Mouse (Mus musculus) myocyte (in vitro differentiated cells): ENCODE measurements around the gene Pate1.

Source experiments
- CEBPB ChIP-seq: IDR thresholded peaks from 2 replicates; pipeline ENCODE4 v1.6.1; 2011; ENCODE audit warnings: mild to moderate bottlenecking, moderate library complexity; ENCODE audit not compliant: poor library complexity, insufficient read depth, severe bottlenecking
- E2F4 ChIP-seq: IDR thresholded peaks from one replicate; pipeline ENCODE4 v1.6.1; 2011; ENCODE audit warnings: mild to moderate bottlenecking, control low read depth, moderate library complexity; ENCODE audit not compliant: insufficient read depth
- MAX ChIP-seq: IDR thresholded peaks from one replicate; pipeline ENCODE4 v1.6.1; 2011; ENCODE audit warnings: low read depth, mild to moderate bottlenecking, control low read depth
- MYOD1 ChIP-seq, 3 experiments: IDR thresholded peaks; one replicate each; pipeline ENCODE4 v1.6.1; 2011; ENCODE audit warnings: control low read depth in 2 of 3, low read depth in 2 of 3, mild to moderate bottlenecking in 2 of 3, moderate library complexity in 1 of 3; ENCODE audit not compliant: insufficient read length in 2 of 3, control insufficient read depth in 1 of 3
- MYOG ChIP-seq, 3 experiments: IDR thresholded peaks; one replicate each; pipeline ENCODE4 v1.6.1; 2011; ENCODE audit warnings: control low read depth in 2 of 3, low read depth in 2 of 3, mild to moderate bottlenecking in 2 of 3; ENCODE audit not compliant: insufficient read length in 2 of 3, control insufficient read depth in 1 of 3, insufficient read depth in 1 of 3
- POLR2A ChIP-seq: IDR thresholded peaks from one replicate; pipeline ENCODE4 v1.6.1; 2011; ENCODE audit warnings: low read depth, mild to moderate bottlenecking, control low read depth, moderate library complexity; ENCODE audit not compliant: insufficient read length
- POLR2AphosphoS2 ChIP-seq: IDR thresholded peaks from one replicate; pipeline ENCODE4 v1.6.1; 2011; ENCODE audit warnings: low read depth, control low read depth; ENCODE audit not compliant: insufficient read length
- SRF ChIP-seq: IDR thresholded peaks from one replicate; pipeline ENCODE4 v1.6.1; 2011; ENCODE audit warnings: low read depth; ENCODE audit not compliant: control insufficient read depth, insufficient read length
- TCF12 ChIP-seq: IDR thresholded peaks from one replicate; pipeline ENCODE4 v1.6.1; 2011; ENCODE audit warnings: mild to moderate bottlenecking, control low read depth; ENCODE audit not compliant: poor library complexity, insufficient read depth, severe bottlenecking
- TCF3 ChIP-seq: IDR thresholded peaks from one replicate; pipeline ENCODE4 v1.6.1; 2011; ENCODE audit warnings: low read depth, control low read depth; ENCODE audit not compliant: insufficient read length
- USF1 ChIP-seq: IDR thresholded peaks from one replicate; pipeline ENCODE4 v1.6.1; 2011; ENCODE audit warnings: low read depth, mild to moderate bottlenecking, control low read depth, moderate library complexity

- TF ChIP-seq MYOD1 (IDR thresholded peaks at IDR 0.05; ENCODE audit: control insufficient read depth in 1 of 3, insufficient read length in 2 of 3, low read depth in 2 of 3): peak in 1 of 3 experiments; percentile 23
- TF ChIP-seq MAX: no peak
- TF ChIP-seq MYOG (IDR thresholded peaks at IDR 0.05; ENCODE audit: control insufficient read depth in 1 of 3, insufficient read depth in 1 of 3, insufficient read length in 2 of 3, low read depth in 2 of 3): no peak
- TF ChIP-seq POLR2A: no peak
- no peak for TF ChIP-seq TCF12
- no peak for TF ChIP-seq SRF
- TF ChIP-seq E2F4: no peak
- TF ChIP-seq POLR2AphosphoS2: no peak
- TF ChIP-seq USF1: no peak
- no peak for TF ChIP-seq TCF3
- peak; percentile 89 for TF ChIP-seq CEBPB
These were observed at the start of gene Pate1 for GRCm38 (mm10) chr9:35687013-35687412.
